Mouse (Mus musculus) kidney, adult 2 months (tissue): ENCODE results near the gene Gpr146.

Source experiments
- CTCF ChIP-seq: fragments of 200-500 bp; conservative IDR thresholded peaks from 2 replicates; pipeline ENCODE4 v1.5.1; 2011; ENCODE audit warnings: low read depth, mild to moderate bottlenecking, control low read depth, low read length, moderate library complexity, mixed read lengths; ENCODE audit not compliant: insufficient read depth, insufficient read length
- POLR2A ChIP-seq: fragments of 200-500 bp; IDR thresholded peaks from one replicate; pipeline ENCODE4 v1.6.1; 2011; ENCODE audit warnings: low read depth, low read length, control low read depth

DNA sequence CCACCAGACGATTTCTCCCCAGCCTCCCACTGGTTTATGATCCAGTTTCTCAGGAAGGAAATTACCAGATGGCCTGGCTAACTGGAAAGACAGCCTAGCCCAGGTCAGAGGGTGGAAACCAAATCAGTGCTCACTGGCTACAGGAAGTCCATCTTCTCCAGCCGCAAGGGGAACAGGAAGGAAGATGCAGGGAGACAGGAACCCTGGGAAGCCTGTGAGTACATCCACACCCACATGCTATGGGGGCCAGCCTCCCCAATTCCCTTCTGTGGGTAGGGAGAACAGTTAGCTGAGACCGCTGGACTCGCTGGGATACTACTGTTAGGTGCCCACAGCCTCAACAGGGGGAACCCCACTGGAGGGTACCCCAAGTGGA, 10.7 kb downstream of the Gpr146 start:
- TF ChIP-seq POLR2A (no peak), CTCF (no peak)
